Mouse (Mus musculus): ENCODE measurements around the gene Ptprq.

DNA sequence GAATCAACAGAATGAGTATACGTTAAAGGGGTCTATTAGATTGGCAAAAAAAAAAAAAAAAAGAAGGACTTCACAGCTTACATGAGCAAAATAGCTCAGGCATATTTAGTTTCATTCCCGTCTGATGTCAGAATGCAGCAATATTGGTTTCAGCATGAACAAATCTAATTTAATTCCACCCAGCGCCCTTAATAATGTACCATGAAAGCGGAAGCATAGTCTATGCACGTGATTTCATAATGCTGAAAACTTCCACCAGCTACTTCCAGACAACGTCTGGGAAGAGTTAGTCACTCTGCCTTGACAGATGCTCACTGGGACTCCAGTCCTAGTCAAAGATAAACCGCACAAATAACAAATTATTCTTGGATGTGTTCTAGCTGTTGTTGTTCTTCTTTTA, 15.6 kb upstream of the Ptprq start:
- TF ChIP-seq MAFK (IDR thresholded peaks at IDR 0.05; ENCODE audit: insufficient read depth, low read depth, low read length), result no peak
- no peak for TF ChIP-seq ZNF384 (IDR thresholded peaks at IDR 0.05; ENCODE audit: low read depth, low read length)
- no peak for TF ChIP-seq ZC3H11A (IDR thresholded peaks at IDR 0.05; ENCODE audit: borderline replicate concordance, low read depth, low read length)
